Mouse (Mus musculus) cortical plate, adult 2 months (tissue): ENCODE data around the gene Plekha7.

Experiments used
- CTCF ChIP-seq: fragments of 200-500 bp; IDR thresholded peaks from 2 replicates; pipeline ENCODE4 v1.5.1; 2011; ENCODE audit warnings: mild to moderate bottlenecking, control low read depth, low read length; ENCODE audit not compliant: insufficient read depth; ENCODE audit errors: extremely low read depth
- POLR2A ChIP-seq: fragments of 200-500 bp; IDR thresholded peaks from 2 replicates; pipeline ENCODE4 v1.6.1; 2011; ENCODE audit warnings: mild to moderate bottlenecking, low read length, control low read depth; ENCODE audit not compliant: insufficient read depth; ENCODE audit errors: extremely low read depth

DNA sequence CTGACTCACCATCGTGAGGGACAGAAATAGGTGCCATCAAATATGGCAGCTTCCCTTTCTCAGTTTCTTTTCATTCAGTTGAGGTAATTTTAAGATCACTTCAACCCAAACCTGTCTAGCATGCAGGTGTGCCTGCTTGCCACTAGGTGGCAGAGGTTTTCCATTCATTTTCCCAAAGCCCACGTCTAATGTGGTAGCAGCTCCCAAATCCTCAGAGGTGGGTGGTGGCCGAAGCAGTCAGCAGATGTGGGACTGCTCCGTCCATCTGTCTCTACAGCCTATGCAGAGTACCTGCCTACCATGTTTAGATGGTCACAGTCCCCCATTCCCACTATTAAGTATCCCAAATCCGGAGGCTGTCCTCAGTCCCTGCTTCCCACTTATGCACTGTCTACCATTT, 146.6 kb downstream of the Plekha7 start:
- TF ChIP-seq POLR2A (no peak), CTCF (peak; percentile 93)
